9 mouse cellular contexts compared by ENCODE assay signal in genomic region chr11:8659061-8659460, GRCm38 (mm10). TPM values are rescaled to one million over a fixed set of nuclear protein-coding genes. Genes with fewer than 3 reads are reported as not detected.
DNase-seq lines count a peak whose midpoint lies in the region; ATAC-seq lines count a peak whose summit lies in the region.
"Had no signal": no experiment of that assay in that cellular context is flagged by ENCODE, and none has a peak within 500 bp of the region (broad histone marks: within the 10 kb centered on the region; RNA-seq: fewer than 3 reads in every experiment).

No protein-coding gene starts in this region.

- 72% methylated on average over 6 of the region's 6 CpGs for WGBS in liver, embryonic 12.5 days (ENCODE audit: insufficient replicate concordance)

- no peak overlapping the region for H3K4me3 ChIP-seq in liver, embryonic 12.5 days
- H3K4me3 ChIP-seq: forebrain, embryonic 15.5 days had no signal

- DNase-seq in 3T3-L1 (ENCODE audit: low read depth, low spot score) = peak; percentile 82
- DNase-seq in R1 (ENCODE audit: low read depth, low spot score) = peak; percentile 57
- DNase-seq in gastrocnemius, postnatal 36 days = peak; percentile 50 to 55
- peak; percentile 55 for DNase-seq in kidney, postnatal 10 days
- DNase-seq in spleen, postnatal 14 days (ENCODE audit: low spot score in 2 of 2) = no peak
- no peak for DNase-seq in cerebellum, adult 9-11 months
- DNase-seq: adrenal gland, adult 2 months had no signal

- no peaks in the 10 kb centered on the region for H3K9me3 ChIP-seq in liver, embryonic 12.5 days (replicated peaks)
- H3K9me3 ChIP-seq: forebrain, embryonic 15.5 days had no signal

- H3K36me3 ChIP-seq in liver, embryonic 12.5 days = peaks cover 5% of the 10 kb centered on the region; the same call in 1 of the 2 replicates
- H3K36me3 ChIP-seq: forebrain, embryonic 15.5 days had no signal

- H3K9ac ChIP-seq in liver, embryonic 12.5 days = no peak overlapping the region
- H3K9ac ChIP-seq: forebrain, embryonic 15.5 days had no signal

- H3K4me1 ChIP-seq in liver, embryonic 12.5 days = peaks cover 42% of the 10 kb centered on the region

- no peak for ATAC-seq in liver, embryonic 12.5 days
- ATAC-seq: forebrain, embryonic 15.5 days had no signal

- no peak overlapping the region for H3K27ac ChIP-seq in liver, embryonic 12.5 days
- H3K27ac ChIP-seq: forebrain, embryonic 15.5 days had no signal

- H3K27me3 ChIP-seq in liver, embryonic 12.5 days (replicated peaks) = peaks cover 5% of the 10 kb centered on the region
- H3K27me3 ChIP-seq: forebrain, embryonic 15.5 days had no signal

- no peak overlapping the region for H3K4me2 ChIP-seq in liver, embryonic 12.5 days
- H3K4me2 ChIP-seq: forebrain, embryonic 15.5 days had no signal

- intact Hi-C loops in gastrocnemius, postnatal 36 days (cut with DNase I) = no loop called here

RNA-seq across cellular contexts. Expression of gene Tns3, which starts 5.3 kb away (rescaled TPM):
- 1 to 10 TPM; 4.7 to 5.9 TPM for total RNA-seq in gastrocnemius, postnatal 36 days (2021)
- polyA plus RNA-seq in liver, embryonic 12.5 days (2016; fragmentation: Nextera tagmentation; extraction: Ambion mirVana) = 6.7 and 7.3 TPM in 2 replicates

Comparison
In these comparisons a context has a peak if more than half of its experiments do, and no peak if none do; other contexts are left out.
1. DNase-seq: peak in 3T3-L1 (single experiment), R1 (single experiment), gastrocnemius, postnatal 36 days (2 of 2) and kidney, postnatal 10 days (single experiment); none in spleen, postnatal 14 days (0 of 2) and cerebellum, adult 9-11 months (single experiment).